Mouse (Mus musculus): ENCODE results near the gene Fbxo44.
A peak's percentile ranks its signal among the peaks of the same experiment; 100 is the strongest.

Gene Fbxo44

DNA sequence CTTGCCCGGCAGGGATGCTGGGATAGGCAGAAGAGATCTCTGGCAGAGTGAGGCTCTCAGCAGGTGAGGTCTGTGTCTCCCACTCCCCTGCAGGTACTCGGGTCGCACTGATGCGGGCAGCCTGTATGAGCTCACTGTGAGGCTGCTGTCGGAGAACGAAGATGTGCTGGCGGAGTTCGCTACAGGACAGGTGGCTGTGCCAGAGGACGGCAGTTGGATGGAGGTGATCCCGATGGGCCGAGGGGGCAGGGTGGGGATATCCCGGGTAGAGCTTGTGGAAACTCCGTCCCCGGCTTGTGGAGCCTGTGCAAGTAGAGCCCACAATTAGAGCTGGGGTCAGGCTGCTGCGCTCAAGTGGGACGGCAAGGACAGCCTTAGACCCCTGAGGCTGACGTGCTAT lies 5.3 kb upstream of the Fbxo44 start:
- DNase-seq (ENCODE audit: low spot score) = no peak

DNA sequence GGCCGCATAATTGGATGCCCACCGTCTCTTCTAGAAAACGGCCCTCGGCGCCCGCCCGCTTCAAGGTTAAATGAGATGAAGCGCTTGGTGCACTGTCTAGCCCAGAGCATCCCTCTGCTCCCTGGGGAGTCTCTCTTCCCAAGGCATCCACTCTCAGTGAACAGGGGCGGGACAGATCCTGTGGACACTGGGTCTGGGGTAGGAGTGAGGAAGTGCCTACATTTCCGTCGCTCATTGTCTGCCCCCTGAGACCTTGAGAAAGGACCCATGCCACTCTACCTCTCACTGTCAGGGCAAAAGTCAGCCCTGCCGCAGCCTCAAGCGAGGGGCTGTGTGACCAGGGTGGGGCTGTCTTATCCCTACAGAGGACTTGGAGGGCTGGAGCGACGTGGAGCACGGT lies 4.2 kb upstream of the Fbxo44 start:
- no peak for DNase-seq (ENCODE audit: low spot score)

DNA sequence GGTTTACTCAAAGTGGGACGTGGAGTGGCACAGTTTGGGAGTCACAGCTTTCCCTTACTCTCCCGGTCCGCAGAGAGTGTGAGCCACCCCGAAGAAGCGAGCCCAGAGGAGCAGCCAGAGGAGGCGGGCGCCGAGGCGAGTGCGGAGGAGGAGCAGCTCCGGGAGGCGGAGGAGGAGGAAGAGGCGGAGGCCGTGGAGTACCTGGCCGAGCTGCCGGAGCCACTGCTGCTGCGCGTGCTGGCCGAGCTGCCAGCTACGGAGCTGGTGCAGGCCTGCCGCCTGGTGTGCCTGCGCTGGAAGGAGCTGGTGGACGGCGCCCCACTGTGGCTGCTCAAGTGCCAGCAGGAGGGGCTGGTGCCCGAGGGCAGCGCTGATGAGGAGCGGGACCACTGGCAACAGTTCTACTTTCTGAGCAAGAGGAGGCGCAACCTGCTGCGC lies 3.7 kb upstream of the Fbxo44 start:
- DNase-seq (ENCODE audit: low spot score) = peak; percentile 76

DNA sequence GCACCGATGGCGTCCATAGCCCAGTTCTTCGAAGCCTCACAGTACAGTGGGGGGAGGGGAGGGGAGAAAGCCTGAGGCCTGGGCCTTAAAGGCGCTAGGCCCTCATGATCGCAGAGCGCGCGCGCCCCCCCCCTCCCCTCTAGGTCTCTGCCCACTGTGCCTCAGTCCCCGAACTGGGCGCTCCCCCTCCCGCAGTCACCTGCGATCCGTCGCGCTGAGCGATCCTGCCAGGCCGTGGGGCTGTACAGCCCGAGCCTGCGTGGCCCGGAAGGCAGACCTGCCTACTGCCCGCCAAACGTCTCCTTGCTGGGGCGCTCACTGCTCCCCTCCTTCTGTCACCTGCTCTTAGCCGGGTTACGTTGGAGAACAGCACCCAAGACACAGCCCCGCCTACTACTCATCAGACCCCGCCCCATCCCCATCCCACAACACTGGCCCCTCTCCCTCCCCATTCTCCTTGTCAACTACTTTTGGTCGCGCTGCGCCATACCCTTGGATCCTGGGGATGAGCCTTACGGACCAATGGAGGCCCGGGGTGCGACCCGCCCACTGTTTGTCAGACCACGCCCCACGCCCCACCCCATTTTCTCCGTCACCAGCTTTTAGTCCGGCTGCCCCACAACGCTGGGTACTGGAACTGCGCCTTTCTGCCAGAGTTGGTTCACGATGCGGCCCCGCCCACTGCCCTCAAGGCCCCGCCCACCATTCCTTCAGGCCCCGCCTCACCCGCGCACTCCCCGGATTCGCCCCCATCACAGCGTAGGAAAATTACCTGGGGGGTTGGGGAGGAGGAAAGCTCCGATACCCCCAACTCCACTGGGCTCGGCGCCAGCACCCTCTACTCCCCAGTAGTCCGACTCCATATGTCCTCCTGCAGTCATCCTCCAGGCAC lies 492 bp downstream of the Fbxo44 start:
- DNase-seq (ENCODE audit: low spot score) = peak; percentile 88

DNA sequence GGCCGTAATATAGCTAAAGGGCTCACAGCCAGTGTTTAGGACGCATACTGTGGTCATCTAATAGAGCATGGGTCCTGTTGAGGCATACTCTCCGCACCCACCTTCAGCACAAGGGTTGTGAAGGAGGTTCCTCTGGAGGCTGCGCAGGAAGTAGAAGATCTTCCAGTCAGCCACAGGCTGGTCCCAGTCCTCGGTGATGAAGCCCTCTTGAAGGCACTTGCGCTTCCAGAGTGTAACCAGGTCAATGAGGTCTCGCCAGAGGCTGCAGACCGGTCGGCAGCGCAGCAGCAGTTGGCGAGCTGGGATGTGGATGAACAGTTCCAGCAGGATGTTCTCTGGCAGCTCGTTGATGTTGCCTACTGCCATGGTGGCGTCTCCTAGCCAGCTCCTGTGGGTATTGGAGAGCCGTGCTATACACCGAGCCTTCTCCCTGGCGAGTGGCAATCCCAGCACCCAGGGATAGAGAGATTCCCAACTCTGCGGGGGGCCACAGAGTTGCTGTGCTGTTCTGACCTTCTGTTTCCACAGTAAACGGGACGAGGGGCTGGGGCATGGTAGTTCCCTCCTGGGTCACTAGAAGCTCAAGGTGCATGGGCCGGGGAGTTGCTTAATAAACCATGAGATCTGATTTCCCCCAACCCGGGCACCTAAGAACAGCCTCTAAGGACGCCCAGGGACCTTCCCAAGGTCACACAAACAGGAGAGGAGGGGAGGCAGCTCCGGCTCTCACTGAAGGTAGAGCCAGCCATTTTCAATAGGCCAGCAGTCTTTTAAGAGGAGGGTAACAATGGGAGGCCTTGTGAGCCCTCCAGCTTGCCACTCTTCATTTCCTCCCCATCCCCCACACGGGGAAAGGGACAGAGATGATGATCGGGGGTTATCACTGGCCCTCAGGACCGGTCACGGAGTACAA lies 1.6 kb downstream of the Fbxo44 start:
- DNase-seq (ENCODE audit: low spot score) = no peak

DNA sequence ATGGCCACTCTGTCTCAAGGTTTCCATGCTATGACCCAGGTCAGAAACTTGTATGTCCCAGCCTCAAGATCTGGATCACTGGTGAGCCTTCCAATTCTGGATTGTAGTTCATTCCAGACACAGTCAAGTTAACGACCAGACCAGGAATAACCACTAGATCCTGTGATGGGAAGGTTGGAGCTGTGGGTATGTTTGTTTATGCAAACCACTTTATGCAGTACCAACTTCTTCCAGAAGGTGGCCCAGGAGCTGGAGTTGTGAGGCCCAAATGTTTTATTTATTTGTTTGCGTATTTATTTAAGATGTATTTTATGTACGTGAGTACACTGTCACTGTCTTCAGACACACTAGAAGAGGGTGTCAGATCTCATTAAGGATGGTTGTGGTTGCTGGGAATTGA lies 5.3 kb downstream of the Fbxo44 start:
- DNase-seq (ENCODE audit: low spot score) = no peak

DNA sequence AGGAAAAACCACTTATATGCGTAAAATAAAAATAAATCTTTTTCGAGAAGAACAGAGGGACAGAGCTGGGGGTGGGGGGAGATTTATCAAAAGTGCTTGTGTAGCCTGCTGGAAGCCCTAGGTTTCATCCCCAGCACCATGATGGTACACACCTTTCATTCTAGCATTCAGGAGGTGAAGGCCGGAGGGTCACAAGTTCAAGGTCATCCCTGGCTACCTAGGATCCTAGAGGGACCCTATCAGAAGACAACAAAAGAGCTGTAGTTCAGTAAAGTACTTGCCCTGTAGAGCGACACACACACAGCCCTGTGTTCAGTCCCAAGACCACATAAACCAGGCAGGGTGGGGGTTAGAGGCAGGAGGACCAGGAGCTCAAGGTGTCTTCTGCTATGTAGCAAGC lies 6.3 kb downstream of the Fbxo44 start:
- DNase-seq (ENCODE audit: low spot score) = no peak

DNA sequence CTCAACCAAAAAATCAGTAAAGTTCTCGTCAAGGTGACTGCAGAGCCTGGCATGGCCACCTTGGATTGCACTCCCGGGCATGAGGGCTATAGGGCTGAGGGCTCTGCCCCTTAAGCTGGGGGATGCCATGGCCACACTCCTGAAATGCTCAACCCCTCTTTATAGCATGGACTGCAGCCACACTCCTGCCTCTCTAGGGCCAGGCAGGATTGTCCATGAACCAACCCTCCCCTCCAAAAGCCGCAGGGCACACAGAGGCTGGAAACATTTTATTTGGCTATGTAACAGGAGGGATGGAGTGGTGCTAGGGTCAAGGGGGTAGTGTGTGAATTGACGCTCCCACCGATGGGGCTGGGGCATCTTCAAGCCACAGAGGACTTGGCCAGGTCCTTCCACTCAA lies 7.7 kb downstream of the Fbxo44 start:
- no peak for DNase-seq (ENCODE audit: low spot score)

DNA sequence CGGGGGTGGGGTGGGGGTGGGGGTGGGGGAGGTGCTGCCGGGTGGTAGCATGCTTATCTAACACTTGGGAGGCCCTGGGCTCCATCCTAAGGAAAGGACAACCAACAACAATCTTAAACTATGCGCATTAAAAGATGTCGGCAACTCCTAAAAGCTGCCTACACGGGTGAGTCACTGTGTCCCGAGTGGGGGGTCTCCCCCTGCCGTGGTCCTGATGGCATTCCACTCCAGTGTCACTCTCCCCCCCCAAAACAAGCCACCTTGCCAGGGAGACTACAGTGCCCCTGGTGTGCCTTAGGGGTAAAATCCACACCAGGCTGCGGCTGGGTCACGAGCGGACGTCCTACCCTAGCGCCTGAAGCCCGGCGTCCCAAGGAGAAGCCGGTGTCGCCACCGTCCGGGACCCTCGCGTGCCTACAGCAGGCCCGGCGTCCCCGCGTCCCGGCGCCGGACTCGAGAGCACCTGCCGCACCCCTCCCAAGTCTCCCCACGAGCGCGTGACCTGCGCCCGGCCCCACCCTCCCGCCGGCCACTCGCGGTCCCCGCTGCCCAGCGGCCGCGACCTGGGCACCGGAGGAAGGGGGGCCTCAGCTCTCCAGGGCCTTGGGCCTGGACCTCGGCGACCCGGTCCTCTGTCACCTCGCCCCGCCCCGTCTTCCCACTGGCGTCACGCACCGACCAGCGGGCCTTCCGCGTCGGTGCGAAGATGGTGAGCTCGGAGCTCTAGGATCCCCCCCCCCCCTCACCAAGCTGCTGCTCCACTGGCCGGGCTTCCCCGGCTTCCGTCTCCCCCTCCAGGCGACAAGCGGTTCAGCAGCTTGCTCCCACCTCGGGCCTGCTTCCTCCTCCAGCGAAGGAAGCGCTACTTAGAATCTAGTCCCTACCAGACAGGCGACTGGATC lies 8.8 kb downstream of the Fbxo44 start, which contains the start of gene Fbxo6:
Gene Fbxo6 (minus strand): TSS at position 874 of the 902 bp plus-strand sequence.
- DNase-seq (ENCODE audit: low spot score) = peak; percentile 85

DNA sequence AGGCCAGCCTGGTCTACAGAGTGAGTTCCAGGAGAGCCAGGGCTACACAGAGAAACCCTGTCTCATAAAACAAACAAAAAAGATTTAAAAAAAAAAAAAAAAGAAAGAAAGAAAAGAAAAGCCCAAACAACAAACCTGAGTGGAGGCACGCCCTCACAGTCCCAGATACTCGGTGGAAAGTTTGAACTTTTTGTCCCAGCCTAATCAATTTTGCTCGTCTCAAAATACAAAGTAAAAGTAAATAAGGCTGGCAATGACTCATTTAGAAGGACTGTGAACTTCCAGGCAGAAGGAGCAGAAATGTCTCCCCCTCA lies 9.4 kb downstream of the Fbxo44 start:
- DNase-seq (ENCODE audit: low spot score) = no peak

DNA sequence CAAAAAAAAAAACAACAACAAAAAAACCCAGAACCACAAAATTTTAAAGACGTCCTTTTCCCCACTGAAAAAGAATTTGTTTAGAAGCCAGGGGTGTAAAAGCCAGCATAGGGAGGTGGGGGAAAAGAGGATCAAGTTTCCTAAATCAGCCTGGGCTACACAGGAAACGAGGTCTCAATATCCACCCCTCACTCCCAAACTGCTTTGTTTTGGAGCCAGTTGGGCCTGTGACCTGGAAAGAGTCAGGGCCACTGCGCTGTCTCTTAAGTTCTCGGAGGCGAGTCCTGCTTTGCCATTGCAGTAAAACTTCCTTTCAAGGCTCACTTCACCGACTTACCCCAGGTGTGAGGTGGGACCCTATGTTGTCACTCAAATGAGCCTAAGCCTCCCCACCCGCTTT lies 10.0 kb downstream of the Fbxo44 start:
- no peak for DNase-seq (ENCODE audit: low spot score)

DNA sequence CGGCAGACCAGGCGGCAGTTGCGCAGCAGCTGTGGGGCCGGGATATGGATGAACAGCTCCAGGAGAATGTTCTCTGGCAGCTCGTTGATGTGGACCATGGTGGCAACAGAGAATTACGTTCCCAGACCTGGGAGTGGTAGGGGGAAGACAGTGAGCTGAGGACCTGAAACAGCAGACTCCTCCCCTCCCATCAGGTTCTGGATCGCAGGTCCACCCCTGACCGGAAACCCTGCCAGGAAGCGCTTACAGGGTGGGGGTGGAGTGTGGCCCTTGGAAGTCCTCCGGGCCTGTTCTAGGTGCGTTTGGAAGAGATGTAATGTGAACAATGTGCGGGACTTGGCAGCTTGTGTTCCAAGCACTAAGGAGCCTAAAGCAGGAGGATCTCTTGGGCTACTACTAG lies 10.7 kb downstream of the Fbxo44 start:
- DNase-seq (ENCODE audit: low spot score) = no peak

DNA sequence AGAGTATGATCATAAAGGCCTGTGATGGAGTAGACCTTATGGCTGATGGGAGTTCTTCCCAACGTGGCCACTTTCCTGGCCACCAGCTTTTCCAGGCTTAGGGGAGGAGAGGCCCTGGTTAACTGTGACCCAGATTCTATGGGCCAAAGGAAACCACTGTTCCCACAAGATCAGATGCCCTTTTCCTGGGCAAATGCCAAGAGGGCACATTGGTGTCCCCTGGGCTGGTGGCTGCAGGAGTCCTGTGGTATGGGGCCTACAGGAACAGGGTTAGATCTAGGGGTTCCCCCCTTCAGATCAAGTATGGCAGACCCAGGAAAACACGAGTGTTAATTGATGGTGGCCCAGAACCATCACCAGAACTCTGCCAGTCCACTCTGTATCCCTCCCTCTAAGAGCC lies 12.6 kb downstream of the Fbxo44 start:
- no peak for DNase-seq (ENCODE audit: low spot score)

DNA sequence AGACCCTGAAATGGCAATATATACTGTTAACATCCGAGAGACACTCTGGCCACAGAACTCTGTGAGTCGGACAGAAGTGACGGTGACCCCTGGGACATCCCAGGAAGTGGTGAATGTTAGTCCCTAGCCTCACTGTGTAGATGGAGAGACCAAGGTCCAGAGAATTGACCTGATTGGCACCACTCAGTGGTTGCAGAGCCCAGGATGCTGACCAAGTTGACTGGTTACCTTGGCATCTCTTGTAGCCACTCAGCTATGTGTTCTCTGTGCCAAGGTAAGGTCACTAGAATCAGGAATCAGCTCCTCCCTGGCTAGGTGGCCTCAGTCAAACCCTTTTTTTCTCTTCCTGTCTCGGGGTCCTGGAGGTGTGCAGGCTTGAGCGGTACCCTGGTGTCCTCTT lies 16.6 kb downstream of the Fbxo44 start:
- no peak for DNase-seq (ENCODE audit: low spot score)

DNA sequence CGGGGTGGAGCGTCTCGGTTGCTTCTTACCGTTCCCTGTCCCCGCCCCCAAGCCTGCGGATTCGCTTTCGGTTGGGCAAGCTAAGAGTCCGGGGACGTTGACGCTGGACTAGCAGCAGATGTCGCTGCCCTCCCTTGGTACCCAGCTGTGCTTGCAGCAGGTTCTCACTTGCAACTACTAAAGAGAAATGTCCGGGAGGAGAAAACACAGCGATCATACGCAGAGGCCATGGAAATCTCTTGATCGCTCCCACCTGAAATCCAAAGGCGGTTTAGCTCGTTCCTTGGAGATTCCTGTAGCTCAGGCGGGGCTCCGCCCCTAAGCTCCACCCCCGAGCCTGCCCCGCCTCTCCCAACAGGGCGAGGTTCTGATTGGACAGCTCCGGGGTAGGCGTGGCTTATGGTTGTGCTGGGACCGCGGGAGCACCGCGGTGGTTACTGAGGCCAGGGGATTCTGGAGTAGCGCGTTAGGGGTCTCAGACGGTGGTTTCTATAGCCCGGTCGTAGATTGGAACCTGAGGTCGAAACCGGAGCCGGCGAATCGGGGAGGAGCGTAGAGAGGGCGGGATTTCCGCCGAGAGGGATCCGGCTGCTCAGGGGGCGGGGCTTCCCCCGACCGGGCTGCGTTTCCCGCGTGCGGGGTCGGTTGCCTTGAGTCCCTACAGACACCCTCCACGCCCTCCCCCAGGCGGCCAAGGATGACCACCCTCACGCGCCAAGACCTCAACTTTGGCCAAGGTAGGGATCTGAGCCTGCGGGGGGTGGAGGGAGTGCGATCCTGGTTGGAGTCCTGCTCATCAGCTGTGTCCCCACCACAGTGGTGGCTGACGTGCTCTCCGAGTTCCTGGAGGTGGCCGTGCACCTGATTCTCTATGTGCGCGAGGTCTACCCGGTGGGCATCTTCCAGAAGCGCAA lies 19.9 kb downstream of the Fbxo44 start:
- peak; percentile 92 for DNase-seq (ENCODE audit: low spot score)

DNA sequence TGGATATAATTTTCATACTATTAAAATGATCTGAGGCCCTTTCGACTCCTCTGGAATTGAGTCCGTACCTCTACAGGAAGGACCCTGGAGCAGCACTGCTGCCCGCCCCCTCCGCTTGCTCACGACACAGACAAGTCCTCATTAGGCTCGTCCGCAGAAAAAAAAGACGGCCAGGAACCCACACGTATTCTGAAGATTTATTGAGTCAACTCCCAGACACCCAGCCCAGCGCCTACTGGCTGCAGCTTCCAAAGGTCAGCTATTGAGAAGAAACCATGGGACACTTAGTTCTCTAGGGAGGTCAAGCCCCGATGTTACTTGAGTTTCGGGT lies 20.6 kb downstream of the Fbxo44 start:
- DNase-seq (ENCODE audit: low spot score) = no peak

DNA sequence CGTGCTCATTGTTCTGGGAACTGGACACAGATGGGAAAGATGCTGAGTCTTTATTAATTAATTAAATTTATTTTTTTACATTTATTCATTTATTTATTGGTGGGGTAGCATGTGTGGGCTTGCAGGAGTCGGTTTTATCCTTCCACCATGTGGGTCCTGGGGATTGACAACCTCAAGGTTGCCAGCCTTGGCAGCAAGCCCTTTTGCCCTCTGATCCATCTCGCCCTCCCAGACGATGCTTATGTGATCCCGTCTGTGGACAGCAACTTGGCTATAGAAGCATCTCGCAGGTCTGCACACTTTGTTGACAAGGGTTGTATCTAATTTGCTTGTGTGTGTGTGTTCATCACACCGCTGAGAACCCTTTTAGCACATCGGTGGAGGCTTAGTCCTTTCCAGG lies 22.8 kb downstream of the Fbxo44 start:
- DNase-seq (ENCODE audit: low spot score) = no peak

DNA sequence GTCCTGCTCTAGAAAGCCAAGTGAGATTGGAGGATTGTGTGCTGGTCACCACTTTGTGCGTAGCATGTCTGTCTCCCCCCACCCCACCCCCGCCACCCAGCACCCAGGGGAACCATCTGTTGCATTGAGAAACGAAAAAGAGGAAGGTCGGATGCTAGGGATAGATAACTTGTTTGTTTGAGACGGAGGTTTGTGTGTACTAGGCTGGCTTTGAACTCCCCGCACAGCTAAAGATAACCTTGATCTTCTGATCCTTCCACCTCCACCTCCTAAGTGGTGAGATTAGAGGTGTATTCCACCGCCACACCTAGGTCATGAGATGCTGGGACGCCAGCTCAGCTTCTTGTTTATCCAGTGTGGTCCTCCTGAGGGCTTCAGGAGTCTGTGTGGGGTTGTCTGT lies 25.3 kb downstream of the Fbxo44 start:
- no peak for DNase-seq (ENCODE audit: low spot score)

DNA sequence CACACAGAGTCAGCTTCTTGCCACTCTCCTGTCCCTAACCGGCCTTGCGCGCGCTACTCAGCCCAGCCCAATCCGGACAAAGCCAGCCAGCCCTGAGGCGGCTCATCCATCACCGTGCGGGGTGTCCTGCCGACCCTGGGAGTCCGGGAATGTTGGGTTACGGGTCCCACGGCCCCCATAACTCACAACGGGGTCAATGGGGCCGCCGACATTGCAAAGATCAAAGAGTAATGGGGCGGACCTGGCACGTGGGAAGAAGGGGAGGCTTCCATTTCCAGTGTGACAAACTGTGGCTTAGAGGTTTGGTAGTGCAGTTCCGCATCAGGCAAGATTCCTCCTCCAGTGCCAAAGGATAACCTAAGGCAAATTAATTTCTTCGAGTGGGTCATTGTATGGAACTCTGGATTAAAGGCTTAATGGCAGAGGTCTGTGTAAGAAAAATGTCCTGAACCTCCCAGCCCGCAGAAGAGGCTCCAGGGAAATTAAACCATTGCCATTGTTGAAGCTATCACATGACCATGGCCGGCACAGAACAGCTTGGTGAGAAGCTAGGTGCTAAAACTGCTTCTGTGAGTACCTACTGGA lies 28.7 kb downstream of the Fbxo44 start:
- no peak for DNase-seq (ENCODE audit: low spot score)

DNA sequence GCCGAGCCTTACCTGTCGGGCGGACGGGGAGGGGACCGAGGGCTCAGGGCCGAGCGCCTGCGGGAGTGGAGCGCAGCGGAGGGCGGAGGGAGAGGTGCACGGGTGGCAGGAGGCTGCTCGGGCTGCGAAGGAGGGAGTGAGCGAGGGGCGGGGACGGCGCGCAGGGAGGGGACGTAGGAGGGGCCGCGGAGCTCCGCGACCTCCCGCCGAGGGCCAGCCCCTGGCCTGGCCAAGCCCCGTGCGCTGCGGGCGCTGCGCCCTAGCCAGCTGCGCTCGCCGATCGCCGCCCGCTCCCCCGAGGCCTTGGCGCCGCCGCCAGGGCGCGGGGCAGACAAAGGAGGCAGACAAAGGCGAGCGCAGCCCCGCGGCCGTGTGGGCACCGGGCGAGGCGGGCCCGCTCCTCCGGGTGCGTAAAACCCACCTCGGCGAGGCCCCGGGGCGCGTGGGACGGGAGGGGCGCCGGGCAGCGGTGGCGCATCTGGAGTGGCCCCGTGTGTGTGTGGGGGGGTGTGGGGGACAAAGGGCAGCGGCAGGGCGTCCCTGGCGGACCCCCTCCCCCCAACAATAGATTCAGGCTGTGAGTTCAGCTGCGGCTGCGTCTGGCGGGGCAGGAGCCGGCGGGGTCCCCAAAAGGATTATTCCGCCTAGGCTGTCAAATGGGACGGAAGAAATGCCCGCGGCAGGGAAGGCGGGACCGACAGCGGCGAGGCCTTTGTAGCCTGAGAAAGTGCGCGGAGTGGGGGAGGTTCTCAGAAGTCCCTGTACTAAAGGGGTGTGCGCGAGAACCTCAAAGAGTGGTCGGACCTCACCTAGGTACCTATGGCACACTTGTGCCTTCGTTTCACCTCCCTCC lies 29.5 kb downstream of the Fbxo44 start, which contains the start of gene Draxin:
Gene Draxin (minus strand): TSS at position 138 of the 853 bp plus-strand sequence.
- DNase-seq (ENCODE audit: low spot score) = peak; percentile 65

All from testis, postnatal 14 days (tissue).